Mouse (Mus musculus): Measurements from ENCODE around the gene Iqub. TPM values are rescaled to one million over a fixed set of nuclear protein-coding genes. Genes with fewer than 3 reads are reported as not detected.

Gene Iqub
- polyA plus RNA-seq (2012; rRNA removed), result 26.5 and 29.2 TPM in 2 replicates

- TF ChIP-seq POLR2A (IDR thresholded peaks at IDR 0.05; ENCODE audit: control insufficient read depth, low read depth, low read length) (peak; percentile 78), CTCF (IDR thresholded peaks at IDR 0.05; ENCODE audit: control insufficient read depth, insufficient read depth, insufficient replicate concordance, low read depth, low read length) (no peak)
- Histone ChIP-seq H3K27ac (ENCODE audit: control insufficient read depth, insufficient read depth, low read depth, low read length) (peak within 1 kb of the TSS; percentile 85), H3K4me1 (ENCODE audit: control insufficient read depth, insufficient read depth, low read length) (peaks cover 6% of the 10 kb centered on the region), H3K36me3 (ENCODE audit: control insufficient read depth, insufficient read depth, low read length) (no peaks in the 10 kb centered on the region), H3K27me3 (ENCODE audit: control insufficient read depth, insufficient read depth, low read length) (no peaks in the 10 kb centered on the region), H3K4me3 (ENCODE audit: control insufficient read depth, low read depth, low read length) (peak within 1 kb of the TSS; percentile 94)
These were observed at the start of gene Iqub for GRCm38 (mm10) chr6:24514552-24515284. Gene Iqub (minus strand): TSS chr6:24515067.

- TF ChIP-seq POLR2A (IDR thresholded peaks at IDR 0.05; ENCODE audit: control insufficient read depth, low read depth, low read length) (no peak), CTCF (IDR thresholded peaks at IDR 0.05; ENCODE audit: control insufficient read depth, insufficient read depth, insufficient replicate concordance, low read depth, low read length) (no peak)
- Histone ChIP-seq H3K36me3 (ENCODE audit: control insufficient read depth, insufficient read depth, low read length) (no peaks in the 10 kb centered on the region), H3K27me3 (ENCODE audit: control insufficient read depth, insufficient read depth, low read length) (no peaks in the 10 kb centered on the region), H3K27ac (ENCODE audit: control insufficient read depth, insufficient read depth, low read depth, low read length) (no peak overlapping the region), H3K4me3 (ENCODE audit: control insufficient read depth, low read depth, low read length) (no peak overlapping the region), H3K4me1 (ENCODE audit: control insufficient read depth, insufficient read depth, low read length) (no peaks in the 10 kb centered on the region)
These were observed 49.2 kb upstream of the Iqub start for GRCm38 (mm10) chr6:24564081-24564480.

- TF ChIP-seq POLR2A (IDR thresholded peaks at IDR 0.05; ENCODE audit: control insufficient read depth, low read depth, low read length), result no peak
- TF ChIP-seq CTCF (IDR thresholded peaks at IDR 0.05; ENCODE audit: control insufficient read depth, insufficient read depth, insufficient replicate concordance, low read depth, low read length), result no peak
- Histone ChIP-seq H3K27ac (ENCODE audit: control insufficient read depth, insufficient read depth, low read depth, low read length) (no peak overlapping the region), H3K4me1 (ENCODE audit: control insufficient read depth, insufficient read depth, low read length) (no peaks in the 10 kb centered on the region), H3K27me3 (ENCODE audit: control insufficient read depth, insufficient read depth, low read length) (no peaks in the 10 kb centered on the region), H3K36me3 (ENCODE audit: control insufficient read depth, insufficient read depth, low read length) (no peaks in the 10 kb centered on the region), H3K4me3 (ENCODE audit: control insufficient read depth, low read depth, low read length) (no peak overlapping the region)
These were observed 40.6 kb upstream of the Iqub start for GRCm38 (mm10) chr6:24555488-24555887.

- Histone ChIP-seq H3K27ac (ENCODE audit: control insufficient read depth, insufficient read depth, low read depth, low read length) (peak overlapping the region; percentile 18; the same call in 1 of the 2 replicates), H3K4me3 (ENCODE audit: control insufficient read depth, low read depth, low read length) (no peak overlapping the region), H3K36me3 (ENCODE audit: control insufficient read depth, insufficient read depth, low read length) (no peaks in the 10 kb centered on the region), H3K4me1 (ENCODE audit: control insufficient read depth, insufficient read depth, low read length) (no peaks in the 10 kb centered on the region), H3K27me3 (ENCODE audit: control insufficient read depth, insufficient read depth, low read length) (no peaks in the 10 kb centered on the region)
- TF ChIP-seq POLR2A (IDR thresholded peaks at IDR 0.05; ENCODE audit: control insufficient read depth, low read depth, low read length), result no peak
- no peak for TF ChIP-seq CTCF (IDR thresholded peaks at IDR 0.05; ENCODE audit: control insufficient read depth, insufficient read depth, insufficient replicate concordance, low read depth, low read length)
These were observed 39.7 kb upstream of the Iqub start for GRCm38 (mm10) chr6:24554427-24555086.

- no peak for TF ChIP-seq CTCF (IDR thresholded peaks at IDR 0.05; ENCODE audit: control insufficient read depth, insufficient read depth, insufficient replicate concordance, low read depth, low read length)
- no peak for TF ChIP-seq POLR2A (IDR thresholded peaks at IDR 0.05; ENCODE audit: control insufficient read depth, low read depth, low read length)
- H3K4me3 ChIP-seq (ENCODE audit: control insufficient read depth, low read depth, low read length), result no peak overlapping the region
- no peak overlapping the region for H3K27ac ChIP-seq (ENCODE audit: control insufficient read depth, insufficient read depth, low read depth, low read length)
- H3K27me3 ChIP-seq (ENCODE audit: control insufficient read depth, insufficient read depth, low read length), result no peaks in the 10 kb centered on the region
- no peaks in the 10 kb centered on the region for H3K4me1 ChIP-seq (ENCODE audit: control insufficient read depth, insufficient read depth, low read length)
- H3K36me3 ChIP-seq (ENCODE audit: control insufficient read depth, insufficient read depth, low read length), result no peaks in the 10 kb centered on the region
These were observed 37.2 kb upstream of the Iqub start for GRCm38 (mm10) chr6:24552046-24552445.

GRCm38 (mm10) chr6:24549801-24550200 is 34.9 kb upstream of the Iqub start:
- Histone ChIP-seq H3K27me3 (ENCODE audit: control insufficient read depth, insufficient read depth, low read length) (no peaks in the 10 kb centered on the region), H3K27ac (ENCODE audit: control insufficient read depth, insufficient read depth, low read depth, low read length) (no peak overlapping the region), H3K4me1 (ENCODE audit: control insufficient read depth, insufficient read depth, low read length) (no peaks in the 10 kb centered on the region), H3K4me3 (ENCODE audit: control insufficient read depth, low read depth, low read length) (no peak overlapping the region), H3K36me3 (ENCODE audit: control insufficient read depth, insufficient read depth, low read length) (no peaks in the 10 kb centered on the region)
- no peak for TF ChIP-seq CTCF (IDR thresholded peaks at IDR 0.05; ENCODE audit: control insufficient read depth, insufficient read depth, insufficient replicate concordance, low read depth, low read length)
- no peak for TF ChIP-seq POLR2A (IDR thresholded peaks at IDR 0.05; ENCODE audit: control insufficient read depth, low read depth, low read length)

- TF ChIP-seq CTCF (IDR thresholded peaks at IDR 0.05; ENCODE audit: control insufficient read depth, insufficient read depth, insufficient replicate concordance, low read depth, low read length), result no peak
- no peak for TF ChIP-seq POLR2A (IDR thresholded peaks at IDR 0.05; ENCODE audit: control insufficient read depth, low read depth, low read length)
- Histone ChIP-seq H3K27ac (ENCODE audit: control insufficient read depth, insufficient read depth, low read depth, low read length) (no peak overlapping the region), H3K36me3 (ENCODE audit: control insufficient read depth, insufficient read depth, low read length) (no peaks in the 10 kb centered on the region), H3K4me3 (ENCODE audit: control insufficient read depth, low read depth, low read length) (no peak overlapping the region), H3K4me1 (ENCODE audit: control insufficient read depth, insufficient read depth, low read length) (no peaks in the 10 kb centered on the region), H3K27me3 (ENCODE audit: control insufficient read depth, insufficient read depth, low read length) (no peaks in the 10 kb centered on the region)
These were observed 32.0 kb upstream of the Iqub start for GRCm38 (mm10) chr6:24546716-24547420.

All from testis, adult 2 months (tissue).